Mouse (Mus musculus) lung, embryonic 15.5 days (tissue): ENCODE measurements around the gene Lipt2. TPM values are rescaled to one million over a fixed set of nuclear protein-coding genes. Genes with fewer than 3 reads are reported as not detected.

Source experiments
- ATAC-seq: fragments of 200-750 bp; cut with Nextera tagmentation; 2 replicates; pipeline ENCODE4 v1.8.0; 2017; ENCODE audit warnings: moderate number of reproducible peaks, borderline replicate concordance; ENCODE audit not compliant: low FRiP score, low TSS enrichment; ENCODE audit errors: extremely low read depth
- H3K27ac ChIP-seq: fragments of 300-500 bp; sonication (generic); 2 replicates; pipeline ENCODE4 v1.5.1; 2015; ENCODE audit warnings: moderate library complexity, mild to moderate bottlenecking, inconsistent platforms
- H3K27me3 ChIP-seq: fragments of 300-500 bp; sonication (generic); 2 replicates; pipeline ENCODE4 v1.6.1; 2015; ENCODE audit warnings: inconsistent platforms
- H3K36me3 ChIP-seq: fragments of 300-500 bp; sonication (generic); 2 replicates; pipeline ENCODE4 v1.6.1; 2015; ENCODE audit warnings: inconsistent platforms
- H3K4me1 ChIP-seq: fragments of 300-500 bp; sonication (generic); 2 replicates; pipeline ENCODE4 v1.6.1; 2015; ENCODE audit warnings: inconsistent platforms
- H3K4me2 ChIP-seq: fragments of 300-500 bp; sonication (generic); 2 replicates; pipeline ENCODE4 v1.6.1; 2015; ENCODE audit warnings: inconsistent platforms, mild to moderate bottlenecking, moderate library complexity
- H3K4me3 ChIP-seq: fragments of 300-500 bp; sonication (generic); 2 replicates; pipeline ENCODE4 v1.5.1; 2015; ENCODE audit warnings: mild to moderate bottlenecking, inconsistent platforms
- H3K9ac ChIP-seq: fragments of 300-500 bp; sonication (generic); 2 replicates; pipeline ENCODE4 v1.6.1; 2015; ENCODE audit warnings: inconsistent platforms
- H3K9me3 ChIP-seq: fragments of 300-500 bp; sonication (generic); 2 replicates; pipeline ENCODE4 v1.6.1; 2016; ENCODE audit warnings: inconsistent platforms
- WGBS: fragments of 180-500 bp; shearing (Covaris S2); methylation state at CpG from one replicate; pipeline ENCODE4 v1.1.7; 2015; 5-methylcytosine and 5-hydroxymethylcytosine counted together
- polyA plus RNA-seq: library from polyadenylated mRNA; unstranded; fragments of >200 nt; fragmentation: Nextera tagmentation; extraction: Ambion mirVana; gene quantifications from 2 replicates; pipeline ENCODE4 v1.2.1, GENCODE M21; 2015

The Lipt2 gene
- polyA plus RNA-seq, 1 experiment from 2014 or later: 22.1 TPM

GRCm38 (mm10) chr7:100132379-100132778 lies 26.7 kb upstream of the Lipt2 start:
- Histone ChIP-seq H3K27ac (no peak overlapping the region), H3K36me3 (no peaks in the 10 kb centered on the region), H3K9ac (no peak overlapping the region), H3K4me2 (no peak overlapping the region), H3K4me3 (no peak overlapping the region), H3K9me3 (no peaks in the 10 kb centered on the region), H3K4me1 (0 out of 2 replicates have a peak, but pooled peaks cover 2% of the 10 kb centered on the region), H3K27me3 (no peaks in the 10 kb centered on the region)
- 80% methylated on average over 1 of the region's 1 CpGs for WGBS
- ATAC-seq: no peak

DNA sequence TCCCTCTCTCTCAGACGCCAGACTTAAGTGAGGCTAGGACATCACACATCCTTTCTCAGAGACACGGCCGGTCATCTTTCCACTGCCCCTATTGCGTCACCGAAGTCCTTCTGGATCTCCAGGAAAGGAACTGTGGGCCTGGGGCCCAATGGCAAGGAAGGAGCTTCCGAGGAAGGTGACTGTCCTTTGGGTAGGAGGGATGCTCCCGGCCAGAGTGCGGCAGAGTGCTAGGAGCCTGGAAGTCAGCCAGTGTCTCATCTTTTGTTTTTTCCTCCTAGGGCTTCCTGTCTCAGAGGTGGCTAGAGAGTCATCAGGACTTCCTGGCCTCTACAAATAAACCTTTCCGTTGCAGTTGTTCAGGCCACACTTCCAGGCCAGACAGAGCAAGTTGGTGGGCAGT lies 22.0 kb upstream of the Lipt2 start:
- Histone ChIP-seq H3K9me3 (no peaks in the 10 kb centered on the region), H3K4me2 (no peak overlapping the region), H3K9ac (no peak overlapping the region), H3K4me3 (no peak overlapping the region), H3K4me1 (0 out of 2 replicates have a peak, but pooled peaks cover 2% of the 10 kb centered on the region), H3K36me3 (no peaks in the 10 kb centered on the region), H3K27me3 (no peaks in the 10 kb centered on the region), H3K27ac (no peak overlapping the region)
- 56% methylated on average over 9 of the region's 9 CpGs for WGBS
- ATAC-seq: no peak

DNA sequence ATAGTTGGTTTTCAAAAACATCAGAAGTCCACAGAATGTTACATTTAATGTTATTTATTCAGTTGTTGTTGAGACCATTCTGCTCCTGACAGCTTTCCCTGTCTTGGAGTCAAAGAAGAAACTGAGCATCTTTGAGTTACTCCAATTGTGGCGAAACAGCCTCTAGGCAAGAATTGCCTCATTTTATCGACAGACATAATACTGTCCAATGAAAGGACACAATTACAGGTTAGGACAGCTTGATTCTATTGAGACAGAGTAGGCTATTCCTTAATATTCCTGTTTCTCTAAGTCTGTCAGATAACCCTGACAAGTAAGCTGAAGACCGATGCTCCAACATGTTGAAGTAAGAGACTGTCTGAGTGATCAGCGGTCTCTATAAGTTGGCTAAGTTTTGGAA lies 21.0 kb upstream of the Lipt2 start:
- no peak overlapping the region for H3K4me3 ChIP-seq
- H3K4me1 ChIP-seq: 0 out of 2 replicates have a peak, but pooled peaks cover 2% of the 10 kb centered on the region
- no peak overlapping the region for H3K9ac ChIP-seq
- no peak for ATAC-seq
- no peaks in the 10 kb centered on the region for H3K9me3 ChIP-seq
- no peak overlapping the region for H3K4me2 ChIP-seq
- H3K27me3 ChIP-seq: no peaks in the 10 kb centered on the region
- WGBS: 95% methylated on average over 4 of the region's 4 CpGs
- H3K36me3 ChIP-seq: no peaks in the 10 kb centered on the region
- no peak overlapping the region for H3K27ac ChIP-seq

DNA sequence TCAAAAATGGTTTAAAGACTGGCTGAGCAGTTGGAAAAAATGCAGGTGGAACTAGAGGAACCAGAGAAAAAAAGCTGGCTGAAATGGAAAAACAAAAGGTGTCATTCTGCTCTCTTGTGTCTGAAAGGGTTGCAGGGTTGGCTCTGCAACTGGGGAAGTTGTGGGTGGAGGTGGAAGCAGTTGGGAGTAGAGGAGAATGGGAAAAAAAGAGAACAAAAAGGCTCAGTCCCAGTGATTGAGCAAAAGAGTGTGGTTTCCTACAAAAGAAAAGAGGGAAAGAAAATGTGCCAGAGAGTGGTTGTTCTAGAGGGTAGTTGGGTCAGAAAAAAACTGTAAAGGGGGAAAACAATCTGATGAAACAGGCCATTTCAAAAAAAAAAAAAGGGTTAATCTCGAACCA lies 18.5 kb upstream of the Lipt2 start:
- no peak for ATAC-seq
- Histone ChIP-seq H3K27ac (no peak overlapping the region), H3K36me3 (no peaks in the 10 kb centered on the region), H3K9me3 (no peaks in the 10 kb centered on the region), H3K4me2 (no peak overlapping the region), H3K9ac (no peak overlapping the region), H3K4me3 (no peak overlapping the region), H3K4me1 (0 out of 2 replicates have a peak, but pooled peaks cover 2% of the 10 kb centered on the region), H3K27me3 (no peaks in the 10 kb centered on the region)
- WGBS: 65% methylated on average over 1 of the region's 1 CpGs

GRCm38 (mm10) chr7:100148586-100148985 lies 10.5 kb upstream of the Lipt2 start:
- Histone ChIP-seq H3K4me1 (no peaks in the 10 kb centered on the region), H3K4me2 (no peak overlapping the region), H3K27ac (no peak overlapping the region), H3K27me3 (no peaks in the 10 kb centered on the region), H3K36me3 (no peaks in the 10 kb centered on the region), H3K9ac (no peak overlapping the region), H3K9me3 (no peaks in the 10 kb centered on the region), H3K4me3 (no peak overlapping the region)
- WGBS: 81% methylated on average over 4 of the region's 4 CpGs
- no peak for ATAC-seq

- H3K4me1 ChIP-seq: no peaks in the 10 kb centered on the region
- no peak overlapping the region for H3K27ac ChIP-seq
- H3K9me3 ChIP-seq: no peaks in the 10 kb centered on the region
- H3K27me3 ChIP-seq: no peaks in the 10 kb centered on the region
- H3K9ac ChIP-seq: no peak overlapping the region
- 59% methylated on average over 10 of the region's 10 CpGs for WGBS
- H3K4me2 ChIP-seq: no peak overlapping the region
- no peaks in the 10 kb centered on the region for H3K36me3 ChIP-seq
- H3K4me3 ChIP-seq: no peak overlapping the region
- no peak for ATAC-seq
These were observed 9.0 kb upstream of the Lipt2 start for GRCm38 (mm10) chr7:100150086-100150485.

DNA sequence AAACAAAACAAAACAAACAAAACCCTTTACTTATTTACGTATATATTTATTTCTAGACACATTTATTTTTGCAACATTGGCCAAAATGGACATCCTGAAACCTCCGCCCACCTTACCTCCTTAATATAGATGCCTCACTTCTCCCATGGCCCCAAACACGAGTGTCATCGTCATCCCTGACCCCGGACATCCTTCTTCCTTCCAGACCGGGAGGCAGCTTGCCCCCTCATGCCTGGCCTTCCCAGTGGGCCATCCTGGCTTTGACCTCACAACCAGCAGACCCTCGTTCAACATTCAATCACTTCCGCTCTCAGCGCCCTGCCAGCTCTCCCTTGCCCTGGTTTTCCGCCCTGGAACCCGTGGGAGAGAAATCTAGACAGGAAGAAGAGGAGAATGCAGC lies 8.5 kb upstream of the Lipt2 start:
- Histone ChIP-seq H3K9ac (no peak overlapping the region), H3K4me1 (no peaks in the 10 kb centered on the region), H3K27ac (no peak overlapping the region), H3K4me3 (no peak overlapping the region), H3K36me3 (no peaks in the 10 kb centered on the region), H3K27me3 (no peaks in the 10 kb centered on the region), H3K9me3 (no peaks in the 10 kb centered on the region), H3K4me2 (no peak overlapping the region)
- no peak for ATAC-seq
- WGBS: 63% methylated on average over 11 of the region's 11 CpGs

GRCm38 (mm10) chr7:100157669-100158068 lies 1.4 kb upstream of the Lipt2 start:
- no peaks in the 10 kb centered on the region for H3K9me3 ChIP-seq
- H3K36me3 ChIP-seq: no peaks in the 10 kb centered on the region
- 61% methylated on average over 4 of the region's 4 CpGs for WGBS
- no peak overlapping the region for H3K4me2 ChIP-seq
- H3K4me3 ChIP-seq: no peak overlapping the region
- H3K9ac ChIP-seq: no peak overlapping the region
- ATAC-seq: no peak
- no peaks in the 10 kb centered on the region for H3K27me3 ChIP-seq
- peaks cover 6% of the 10 kb centered on the region for H3K4me1 ChIP-seq
- no peak overlapping the region for H3K27ac ChIP-seq

GRCm38 (mm10) chr7:100160006-100160405 lies 929 bp downstream of the Lipt2 start:
- Histone ChIP-seq H3K4me1 (peaks cover 6% of the 10 kb centered on the region), H3K9ac (peak overlapping the region; percentile 80), H3K27ac (peak overlapping the region; percentile 97), H3K9me3 (no peaks in the 10 kb centered on the region), H3K27me3 (no peaks in the 10 kb centered on the region), H3K4me2 (peak overlapping the region; percentile 88), H3K36me3 (no peaks in the 10 kb centered on the region), H3K4me3 (peak overlapping the region; percentile 81)
- 60% methylated on average over 7 of the region's 7 CpGs for whole genome bisulfite sequencing
- ATAC-seq: peak; percentile 7; the same call in 1 of the 2 replicates

GRCm38 (mm10) chr7:100163506-100163905 lies 4.4 kb downstream of the Lipt2 start:
- H3K27ac ChIP-seq: no peak overlapping the region
- H3K27me3 ChIP-seq: no peaks in the 10 kb centered on the region
- peaks cover 6% of the 10 kb centered on the region for H3K4me1 ChIP-seq
- no peaks in the 10 kb centered on the region for H3K9me3 ChIP-seq
- no peak overlapping the region for H3K4me3 ChIP-seq
- H3K4me2 ChIP-seq: no peak overlapping the region
- no peaks in the 10 kb centered on the region for H3K36me3 ChIP-seq
- ATAC-seq: no peak
- no peak overlapping the region for H3K9ac ChIP-seq
- WGBS: 61% methylated on average over 4 of the region's 4 CpGs

DNA sequence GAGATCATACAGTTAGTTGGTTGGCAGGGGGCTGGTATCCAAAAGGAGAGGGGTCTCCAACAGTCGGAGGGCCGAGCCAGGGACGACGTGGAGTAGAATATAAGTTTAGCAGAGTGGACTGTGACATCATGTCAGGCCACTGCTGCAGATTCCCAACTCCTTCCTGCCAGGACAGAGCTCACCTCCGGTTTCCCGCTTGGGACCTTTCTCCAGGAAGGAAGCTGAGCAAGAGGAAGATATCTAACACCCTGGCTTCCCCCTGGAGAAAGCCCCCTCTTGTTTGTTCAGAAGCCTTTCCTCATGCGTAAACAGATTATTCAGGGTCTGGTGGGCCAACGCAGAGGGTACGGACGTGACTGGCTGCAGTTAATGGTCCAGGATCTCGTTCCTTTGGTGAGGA lies 9.6 kb downstream of the Lipt2 start:
- no peak for ATAC-seq
- no peak overlapping the region for H3K27ac ChIP-seq
- 64% methylated on average over 11 of the region's 11 CpGs for WGBS

GRCm38 (mm10) chr7:100170756-100171155 lies 11.7 kb downstream of the Lipt2 start:
- Histone ChIP-seq H3K4me1 (no peaks in the 10 kb centered on the region), H3K9me3 (no peaks in the 10 kb centered on the region), H3K4me3 (no peak overlapping the region), H3K27me3 (no peaks in the 10 kb centered on the region), H3K36me3 (no peaks in the 10 kb centered on the region), H3K27ac (no peak overlapping the region), H3K9ac (no peak overlapping the region), H3K4me2 (no peak overlapping the region)
- WGBS: 53% methylated on average over 4 of the region's 4 CpGs
- ATAC-seq: no peak

More for the DNA sequence above, 9.6 kb downstream of the Lipt2 start:
- Histone ChIP-seq H3K9ac (no peak overlapping the region), H3K36me3 (no peaks in the 10 kb centered on the region), H3K9me3 (no peaks in the 10 kb centered on the region), H3K27me3 (no peaks in the 10 kb centered on the region), H3K4me2 (no peak overlapping the region), H3K4me3 (no peak overlapping the region), H3K4me1 (no peaks in the 10 kb centered on the region)

DNA sequence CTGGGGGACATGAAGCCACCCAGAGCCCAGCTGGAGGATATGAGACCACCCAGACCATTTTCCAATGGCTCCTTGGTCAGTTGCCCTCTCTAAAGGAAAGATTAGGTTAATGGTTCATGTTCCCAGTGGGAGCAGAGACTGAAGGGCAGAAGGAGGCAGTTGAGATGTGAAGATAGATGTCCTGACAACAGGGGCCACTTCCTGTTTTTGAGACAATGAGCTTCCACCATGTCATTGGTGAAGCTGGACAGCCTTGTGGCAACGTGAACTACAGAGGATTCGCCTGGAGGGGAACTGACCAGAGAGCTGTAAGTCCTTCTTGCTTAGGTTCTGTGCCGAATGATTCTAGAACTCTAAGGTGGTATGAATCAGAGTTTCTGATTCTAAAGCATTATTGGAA lies 17.2 kb downstream of the Lipt2 start, which contains the start of gene Kcne3:
Gene Kcne3 (plus strand): TSS at position 234 of the 400 bp plus-strand sequence.
- H3K4me1 ChIP-seq: peaks cover 10% of the 10 kb centered on the region
- H3K4me2 ChIP-seq: no peak within 1 kb of the TSS
- no peaks in the 10 kb centered on the region for H3K9me3 ChIP-seq
- no peak within 1 kb of the TSS for H3K27ac ChIP-seq
- no peaks in the 10 kb centered on the region for H3K36me3 ChIP-seq
- no peak within 1 kb of the TSS for H3K9ac ChIP-seq
- no peak within 1 kb of the TSS for H3K4me3 ChIP-seq
- peaks cover 40% of the 10 kb centered on the region for H3K27me3 ChIP-seq
- 74% methylated on average over 3 of the region's 3 CpGs for WGBS
- ATAC-seq: no peak
